Mouse (Mus musculus): ENCODE data around the gene Coa3. TPM values are rescaled to one million over a fixed set of nuclear protein-coding genes. Genes with fewer than 3 reads are reported as not detected.

Gene Coa3
- polyA plus RNA-seq, 1 experiment from 2014 or later: 210 TPM

DNA sequence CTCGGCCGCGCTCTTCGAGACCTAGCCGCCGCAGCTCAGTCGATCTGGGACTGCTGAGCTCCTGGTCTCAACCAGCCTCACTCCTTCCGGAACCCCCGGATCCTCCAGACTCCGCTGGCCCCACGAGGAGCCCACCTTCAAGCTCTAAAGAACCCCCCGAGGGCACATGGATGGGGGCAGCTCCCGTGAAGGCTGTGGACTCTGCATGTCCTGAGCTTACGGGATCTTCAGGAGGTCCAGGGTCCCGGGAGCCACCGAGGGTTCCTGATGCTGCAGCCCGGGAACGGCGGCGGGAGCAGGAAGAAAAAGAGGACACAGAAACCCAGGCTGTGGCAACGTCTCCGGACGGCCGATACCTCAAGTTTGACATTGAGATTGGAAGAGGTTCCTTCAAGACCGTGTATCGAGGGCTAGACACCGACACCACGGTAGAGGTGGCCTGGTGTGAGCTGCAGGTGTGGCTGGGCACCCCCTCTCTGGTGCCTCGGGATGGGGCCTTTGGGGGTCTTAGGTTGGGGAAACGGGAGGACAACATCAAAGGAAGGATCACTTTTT is 18.0 kb downstream of the Coa3 start:
- 0 out of 2 replicates have a peak overlapping the region, but pooled peaks have one; percentile 35 for H3K27ac ChIP-seq
- H3K36me3 ChIP-seq: peaks cover 15% of the 10 kb centered on the region; the same call in 1 of the 2 replicates
- ATAC-seq (ENCODE audit: low FRiP score): no peak
- H3K9ac ChIP-seq: peak overlapping the region; percentile 77
- H3K27me3 ChIP-seq: peaks cover 54% of the 10 kb centered on the region
- under 1% methylated on average over 30 of the region's 30 CpGs for WGBS
- H3K4me1 ChIP-seq: peaks cover 59% of the 10 kb centered on the region
- H3K9me3 ChIP-seq (replicated peaks): no peaks in the 10 kb centered on the region
- peak overlapping the region; percentile 51 for H3K4me3 ChIP-seq
- peak overlapping the region; percentile 96 for H3K4me2 ChIP-seq (replicated peaks)

DNA sequence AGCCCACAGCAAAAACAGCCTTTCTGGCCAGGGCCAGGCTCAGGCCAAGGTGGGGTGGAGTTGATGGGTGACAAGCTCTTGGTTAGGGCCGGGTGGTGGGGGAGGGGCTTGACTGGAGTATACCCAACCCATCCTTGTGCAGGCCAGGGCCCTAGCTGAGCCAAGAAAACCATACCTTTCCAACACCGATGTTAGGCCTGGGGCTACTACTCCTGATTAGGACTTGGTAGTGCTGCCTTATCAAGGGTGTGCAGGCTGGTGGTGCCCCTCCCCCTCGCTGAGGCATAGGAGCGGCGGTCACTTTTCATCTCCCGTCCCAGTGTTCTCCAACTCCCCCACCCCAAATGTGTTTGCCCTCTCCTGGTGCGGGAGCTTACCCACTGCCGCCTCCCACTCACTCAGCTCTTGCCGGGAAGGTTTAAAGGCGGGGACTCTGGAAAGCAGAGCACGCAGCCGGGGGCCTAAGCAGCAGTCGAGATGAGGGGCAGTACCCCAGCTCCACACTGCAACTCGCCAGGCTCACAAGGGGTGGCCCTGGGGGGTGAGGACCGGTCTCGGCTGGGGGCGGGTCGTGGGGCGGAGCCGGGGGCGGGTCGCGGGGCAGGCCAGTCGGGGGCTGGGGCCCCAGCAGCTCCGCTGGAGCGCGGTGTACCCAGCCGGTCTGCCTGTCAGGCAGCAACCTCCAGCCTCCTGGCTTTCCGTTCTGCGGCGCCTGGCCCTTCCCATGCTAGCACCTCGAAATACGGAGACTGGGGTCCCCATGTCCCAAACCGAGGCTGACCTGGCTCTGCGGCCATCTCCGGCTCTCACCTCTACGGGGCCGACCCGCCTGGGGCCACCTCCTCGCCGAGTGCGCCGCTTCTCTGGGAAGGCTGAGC is 18.7 kb downstream of the Coa3 start, which contains the start of gene Wnk4:
Gene Wnk4 (plus strand): TSS at position 620 of the 878 bp plus-strand sequence.
- peak; percentile 78 for ATAC-seq (ENCODE audit: low FRiP score)
- H3K4me2 ChIP-seq (replicated peaks): peak within 1 kb of the TSS; percentile 96
- H3K9me3 ChIP-seq (replicated peaks): no peaks in the 10 kb centered on the region
- peaks cover 17% of the 10 kb centered on the region; the same call in 1 of the 2 replicates for H3K36me3 ChIP-seq
- peak within 1 kb of the TSS; percentile 77 for H3K9ac ChIP-seq
- WGBS: under 1% methylated on average over 42 of the region's 43 CpGs
- peaks cover 54% of the 10 kb centered on the region for H3K4me1 ChIP-seq
- peaks cover 48% of the 10 kb centered on the region for H3K27me3 ChIP-seq
- peak within 1 kb of the TSS; percentile 51 for H3K4me3 ChIP-seq
- H3K27ac ChIP-seq: peak within 1 kb of the TSS; percentile 35

GRCm38 (mm10) chr11:101259261-101259712 is 19.6 kb downstream of the Coa3 start:
- peaks cover 52% of the 10 kb centered on the region for H3K4me1 ChIP-seq

DNA sequence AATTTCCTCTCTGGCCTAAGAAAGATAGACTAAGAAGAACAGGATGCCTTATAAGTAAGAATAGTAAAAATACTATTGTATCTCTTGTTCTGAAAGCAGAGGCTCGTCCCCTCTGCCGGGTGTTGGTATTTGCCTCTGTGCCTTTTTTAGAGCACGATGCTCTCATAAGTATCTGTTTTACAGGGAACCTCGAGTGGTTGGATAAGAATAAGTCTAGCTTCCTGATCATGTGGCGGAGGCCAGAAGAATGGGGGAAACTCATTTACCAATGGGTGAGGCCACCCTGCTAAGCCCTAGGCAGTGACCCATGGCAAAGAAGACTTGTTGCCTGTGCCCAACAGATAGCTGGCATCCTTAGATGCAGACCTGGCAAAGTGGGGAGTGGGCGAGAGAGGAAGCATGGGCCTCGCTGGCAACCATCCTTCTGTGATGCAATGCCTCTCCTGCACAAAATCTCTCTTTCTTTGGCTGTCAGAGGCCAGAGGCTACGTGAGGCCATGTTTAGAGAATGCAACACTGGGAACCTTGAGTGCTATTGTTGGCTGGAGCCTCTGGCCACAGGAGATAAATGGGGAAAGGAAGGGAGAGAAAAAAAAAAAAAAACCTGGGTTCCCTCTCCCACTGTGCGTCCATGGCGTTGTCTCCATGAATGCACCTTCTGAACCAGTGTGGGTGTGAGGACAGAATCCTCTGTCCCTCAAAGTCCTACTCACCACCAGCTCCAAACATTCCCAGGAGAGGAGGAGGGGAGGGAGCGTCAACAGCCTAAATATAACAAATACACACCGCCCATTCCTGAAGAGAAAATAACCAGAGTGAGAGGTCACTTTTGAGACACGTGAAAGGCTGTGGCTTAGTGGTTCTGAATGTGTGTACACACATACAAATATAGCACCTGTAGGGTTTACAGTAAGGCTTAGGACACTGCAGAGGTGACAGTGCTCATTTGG is 22.8 kb downstream of the Coa3 start:
- Histone ChIP-seq H3K27ac (no peak overlapping the region), H3K4me2 (replicated peaks) (no peak overlapping the region), H3K4me1 (peaks cover 41% of the 10 kb centered on the region), H3K9ac (no peak overlapping the region), H3K4me3 (no peak overlapping the region), H3K36me3 (peaks cover 17% of the 10 kb centered on the region; the same call in 1 of the 2 replicates), H3K9me3 (replicated peaks) (no peaks in the 10 kb centered on the region), H3K27me3 (peaks cover 9% of the 10 kb centered on the region; the same call in 1 of the 2 replicates)
- no peak for ATAC-seq (ENCODE audit: low FRiP score)
- whole genome bisulfite sequencing: 88% methylated on average over 13 of the region's 13 CpGs

More at GRCm38 (mm10) chr11:101259261-101259712, 19.6 kb downstream of the Coa3 start:
- Histone ChIP-seq H3K36me3 (peaks cover 17% of the 10 kb centered on the region; the same call in 1 of the 2 replicates), H3K9me3 (replicated peaks) (no peaks in the 10 kb centered on the region), H3K9ac (peak overlapping the region; percentile 9; the same call in 1 of the 2 replicates), H3K27me3 (peaks cover 40% of the 10 kb centered on the region), H3K27ac (peak overlapping the region; percentile 35), H3K4me2 (replicated peaks) (peak overlapping the region; percentile 96), H3K4me3 (0 out of 2 replicates have a peak overlapping the region, but pooled peaks have one; percentile 51)
- WGBS: 44% methylated on average over 6 of the region's 6 CpGs
- ATAC-seq (ENCODE audit: low FRiP score): no peak

GRCm38 (mm10) chr11:101253613-101254389 is 25.1 kb downstream of the Coa3 start, which contains the start of gene Vps25:
Vps25 (plus strand) TSS chr11:101253707.
- under 1% methylated on average over 40 of the region's 40 CpGs for WGBS
- peak within 1 kb of the TSS; percentile 94 for H3K4me2 ChIP-seq (replicated peaks)
- H3K9ac ChIP-seq: peak within 1 kb of the TSS; percentile 86
- peak within 1 kb of the TSS; percentile 79 for H3K4me3 ChIP-seq
- H3K27ac ChIP-seq: peak within 1 kb of the TSS; percentile 86
- peak; percentile 82 for ATAC-seq (ENCODE audit: low FRiP score)
- peaks cover 18% of the 10 kb centered on the region for H3K4me1 ChIP-seq
- H3K9me3 ChIP-seq (replicated peaks): no peaks in the 10 kb centered on the region
- peaks cover 15% of the 10 kb centered on the region; the same call in 1 of the 2 replicates for H3K36me3 ChIP-seq
- H3K27me3 ChIP-seq: no peaks in the 10 kb centered on the region

- ATAC-seq (ENCODE audit: low FRiP score): no peak
- 0 out of 2 replicates have a peak, but pooled peaks cover 10% of the 10 kb centered on the region for H3K36me3 ChIP-seq
- H3K4me1 ChIP-seq: peaks cover 16% of the 10 kb centered on the region
- H3K27me3 ChIP-seq: peaks cover 1% of the 10 kb centered on the region
- H3K4me2 ChIP-seq (replicated peaks): peak overlapping the region; percentile 94
- WGBS: 13% methylated on average over 7 of the region's 7 CpGs
- H3K9me3 ChIP-seq (replicated peaks): no peaks in the 10 kb centered on the region
- H3K27ac ChIP-seq: peak overlapping the region; percentile 86; the same call in 1 of the 2 replicates
- H3K4me3 ChIP-seq: peak overlapping the region; percentile 79
- H3K9ac ChIP-seq: peak overlapping the region; percentile 86
Observed at GRCm38 (mm10) chr11:101252941-101253340, 26.0 kb downstream of the Coa3 start.

DNA sequence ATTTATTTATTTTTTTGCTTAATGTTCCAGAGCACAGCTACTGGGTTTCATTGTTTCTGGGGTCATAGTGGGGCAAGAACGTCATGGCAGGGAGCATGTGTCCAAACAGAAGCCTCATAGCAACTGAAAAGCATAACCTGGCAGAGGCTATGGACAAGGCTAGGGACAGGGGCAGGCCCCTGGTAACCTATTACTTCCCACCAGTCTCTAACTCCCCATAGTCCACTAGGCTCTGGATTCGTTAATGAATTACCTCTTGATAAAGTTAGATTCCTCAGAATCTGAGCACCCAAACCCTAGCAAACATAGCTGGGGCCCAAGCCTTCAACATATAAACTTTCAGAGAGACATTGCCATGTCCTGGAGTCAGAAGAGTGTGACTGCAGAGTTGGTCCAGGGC is 27.9 kb downstream of the Coa3 start:
- H3K4me3 ChIP-seq: no peak overlapping the region
- H3K27ac ChIP-seq: no peak overlapping the region
- H3K9me3 ChIP-seq (replicated peaks): no peaks in the 10 kb centered on the region
- ATAC-seq (ENCODE audit: low FRiP score): no peak
- H3K9ac ChIP-seq: no peak overlapping the region
- peaks cover 18% of the 10 kb centered on the region for H3K27me3 ChIP-seq
- H3K36me3 ChIP-seq: 0 out of 2 replicates have a peak, but pooled peaks cover 3% of the 10 kb centered on the region
- 83% methylated on average over 2 of the region's 2 CpGs for WGBS
- H3K4me1 ChIP-seq: peaks cover 23% of the 10 kb centered on the region
- H3K4me2 ChIP-seq (replicated peaks): no peak overlapping the region

GRCm38 (mm10) chr11:101248258-101248994 is 30.5 kb downstream of the Coa3 start:
- Histone ChIP-seq H3K27ac (no peak overlapping the region), H3K4me3 (no peak overlapping the region), H3K4me1 (peaks cover 15% of the 10 kb centered on the region), H3K27me3 (peaks cover 37% of the 10 kb centered on the region), H3K4me2 (replicated peaks) (0 out of 2 replicates have a peak overlapping the region, but pooled peaks have one; percentile 6), H3K36me3 (no peaks in the 10 kb centered on the region), H3K9ac (no peak overlapping the region), H3K9me3 (replicated peaks) (no peaks in the 10 kb centered on the region)
- 31% methylated on average over 14 of the region's 14 CpGs for WGBS
- ATAC-seq (ENCODE audit: low FRiP score): no peak

DNA sequence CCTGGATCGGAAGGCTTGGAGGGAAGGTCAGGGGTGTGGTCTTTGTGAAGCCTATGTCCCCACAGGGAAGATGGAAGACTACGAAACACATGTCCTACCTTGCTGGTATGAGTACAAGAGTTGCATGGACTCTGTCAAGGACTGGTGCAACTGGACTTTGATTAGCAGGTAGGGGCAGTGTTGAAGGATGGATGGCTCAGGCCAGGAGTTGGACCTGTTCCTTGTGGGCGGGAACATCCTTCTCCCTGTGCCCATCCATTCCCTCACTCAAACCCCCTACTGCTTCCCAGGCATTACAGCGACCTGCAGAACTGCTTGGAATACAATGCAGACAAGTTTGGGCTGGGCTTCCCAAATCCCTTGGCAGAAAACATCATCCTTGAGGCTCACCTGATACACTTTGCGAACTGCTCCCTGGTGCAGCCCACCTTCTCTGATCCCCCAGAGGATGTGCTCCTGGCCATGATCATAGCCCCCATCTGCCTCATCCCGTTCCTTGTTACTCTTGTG is 31.3 kb downstream of the Coa3 start:
- peak overlapping the region; percentile 57; the same call in 1 of the 2 replicates for H3K4me3 ChIP-seq
- no peak overlapping the region for H3K9ac ChIP-seq
- H3K4me2 ChIP-seq (replicated peaks): peak overlapping the region; percentile 84
- no peaks in the 10 kb centered on the region for H3K9me3 ChIP-seq (replicated peaks)
- H3K36me3 ChIP-seq: no peaks in the 10 kb centered on the region
- peaks cover 37% of the 10 kb centered on the region for H3K27me3 ChIP-seq
- no peak overlapping the region for H3K27ac ChIP-seq
- WGBS: 84% methylated on average over 6 of the region's 6 CpGs
- no peak for ATAC-seq (ENCODE audit: low FRiP score)
- peaks cover 9% of the 10 kb centered on the region for H3K4me1 ChIP-seq

DNA sequence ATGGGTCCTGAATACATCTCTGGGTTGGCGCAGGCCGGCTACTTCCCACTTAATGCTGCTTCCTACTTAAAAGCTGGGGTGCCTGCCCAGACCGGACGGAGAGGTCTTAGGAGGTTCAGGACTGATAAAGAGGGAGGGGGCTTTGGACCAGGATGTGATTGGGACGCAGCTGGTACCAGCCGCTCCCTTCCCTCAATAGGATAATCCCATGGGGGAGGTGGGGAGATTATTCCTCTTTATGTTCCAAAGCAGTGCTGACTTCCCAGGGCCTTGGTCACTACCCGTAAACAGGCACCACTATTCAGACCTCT is 32.3 kb downstream of the Coa3 start:
- peak overlapping the region; percentile 40; the same call in 1 of the 2 replicates for H3K27ac ChIP-seq
- H3K4me1 ChIP-seq: peaks cover 7% of the 10 kb centered on the region; the same call in 1 of the 2 replicates
- H3K36me3 ChIP-seq: no peaks in the 10 kb centered on the region
- no peaks in the 10 kb centered on the region for H3K9me3 ChIP-seq (replicated peaks)
- H3K9ac ChIP-seq: peak overlapping the region; percentile 77
- 5% methylated on average over 7 of the region's 7 CpGs for WGBS
- peak overlapping the region; percentile 84 for H3K4me2 ChIP-seq (replicated peaks)
- ATAC-seq (ENCODE audit: low FRiP score): no peak; the same call in 1 of the 2 replicates
- H3K4me3 ChIP-seq: peak overlapping the region; percentile 57
- peaks cover 37% of the 10 kb centered on the region for H3K27me3 ChIP-seq
